Mouse (Mus musculus) layer of hippocampus, adult 2 months (tissue): ENCODE results near the gene Card11. TPM values are rescaled to one million over a fixed set of nuclear protein-coding genes. Genes with fewer than 3 reads are reported as not detected.

Source experiments
- DNase-seq, 2 experiments: peaks; one replicate each; pipeline ENCODE4 v3.0.0; 2022; ENCODE audit warnings: low spot score in 2 of 2
- H3K27ac ChIP-seq: fragments of 200-600 bp; 2 replicates; pipeline ENCODE4 v1.8.1; 2022
- H3K4me3 ChIP-seq: fragments of 200-600 bp; 2 replicates; pipeline ENCODE4 v1.8.1; 2022; ENCODE audit warnings: mild to moderate bottlenecking
- CTCF ChIP-seq: fragments of 200-600 bp; conservative IDR thresholded peaks from 2 replicates; pipeline ENCODE4 v1.8.1; 2022; ENCODE audit warnings: antibody characterized with exemption, mild to moderate bottlenecking, moderate library complexity
- total RNA-seq, 2 experiments: library from RNA; stranded (reverse); gene quantifications; 2 replicates each; pipeline ENCODE4 v1.2.3; 2021

The Card11 gene
- total RNA-seq, 2 experiments from 2014 or later: 0.12 TPM; not detected in 1

DNA sequence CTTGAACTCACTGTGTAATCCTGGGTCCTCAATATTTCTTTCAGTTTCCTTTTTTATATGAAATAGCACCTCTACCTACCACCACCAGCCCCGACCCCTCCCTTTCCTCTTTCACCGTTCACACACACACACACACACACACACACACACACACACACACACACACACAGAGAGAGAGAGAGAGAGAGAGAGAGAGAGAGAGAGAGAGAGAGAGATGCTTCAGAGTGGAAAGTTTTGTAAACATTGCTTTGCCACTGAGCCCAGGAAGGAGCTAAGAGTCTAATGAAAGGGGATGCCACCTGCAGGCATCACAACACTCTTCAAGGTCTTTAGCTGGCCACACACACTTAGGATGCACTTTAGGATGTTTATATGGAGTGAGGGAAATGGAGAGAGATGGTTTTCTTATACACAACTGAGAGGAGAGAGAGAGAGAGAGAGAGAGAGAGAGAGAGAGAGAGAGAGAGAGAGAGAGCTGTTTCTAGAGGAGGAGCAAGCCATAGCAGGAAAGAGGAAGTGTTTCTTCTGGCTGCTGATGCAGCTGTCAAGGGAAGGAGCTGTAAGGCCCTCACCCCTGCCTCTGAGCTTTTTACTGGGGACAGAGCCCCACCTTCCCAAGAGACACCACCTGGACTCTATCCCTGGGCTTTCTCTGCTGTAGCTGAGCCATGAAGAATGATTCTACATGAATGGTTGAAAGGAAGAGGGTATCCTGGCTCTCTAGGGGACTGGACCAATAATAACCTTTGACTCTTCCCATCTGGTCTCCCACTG lies 17.7 kb upstream of the Card11 start:
- Histone ChIP-seq H3K4me3 (no peak overlapping the region), H3K27ac (no peak overlapping the region)
- no peak for TF ChIP-seq CTCF
- DNase-seq: no peak

DNA sequence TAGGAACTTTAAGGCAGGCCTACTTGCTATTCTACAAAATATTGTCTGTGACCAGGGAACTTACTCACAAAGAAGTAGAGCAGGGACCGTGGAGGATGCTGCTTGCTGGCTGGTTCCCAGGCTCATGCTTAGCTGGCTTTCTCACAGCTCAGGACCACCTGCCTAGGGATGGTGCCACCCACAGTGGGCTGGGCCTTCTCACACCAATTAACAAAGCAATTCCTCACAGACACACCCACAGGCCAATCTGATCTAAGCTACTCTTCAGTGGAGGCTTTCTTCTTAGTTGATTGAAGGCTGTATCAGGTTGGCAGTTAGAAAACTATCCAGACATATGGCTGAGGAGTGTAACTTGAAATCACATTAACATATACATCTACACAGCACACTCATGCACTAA lies 15.7 kb upstream of the Card11 start:
- no peak for DNase-seq
- Histone ChIP-seq H3K27ac (no peak overlapping the region), H3K4me3 (no peak overlapping the region)
- TF ChIP-seq CTCF: no peak

DNA sequence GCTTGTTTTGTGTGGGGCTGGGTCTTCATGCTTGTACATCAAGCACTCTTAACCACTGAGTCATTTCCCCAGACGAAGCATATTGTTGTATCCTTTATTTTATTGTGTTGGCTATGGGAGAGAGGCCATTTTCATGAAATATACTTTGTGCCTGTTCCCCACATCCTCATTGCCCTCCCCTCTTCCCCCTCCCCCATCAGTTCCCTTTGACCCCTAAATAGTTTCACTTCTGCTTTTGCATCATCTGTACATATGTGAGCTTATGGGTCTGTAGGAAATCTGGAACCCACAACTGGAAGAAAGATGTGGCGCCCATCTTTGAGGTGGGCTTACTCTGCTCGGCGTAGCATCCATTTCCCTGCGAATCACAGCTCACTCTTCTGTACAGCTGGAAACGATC lies 13.8 kb upstream of the Card11 start:
- Histone ChIP-seq H3K27ac (no peak overlapping the region), H3K4me3 (no peak overlapping the region)
- DNase-seq: no peak
- no peak for TF ChIP-seq CTCF

DNA sequence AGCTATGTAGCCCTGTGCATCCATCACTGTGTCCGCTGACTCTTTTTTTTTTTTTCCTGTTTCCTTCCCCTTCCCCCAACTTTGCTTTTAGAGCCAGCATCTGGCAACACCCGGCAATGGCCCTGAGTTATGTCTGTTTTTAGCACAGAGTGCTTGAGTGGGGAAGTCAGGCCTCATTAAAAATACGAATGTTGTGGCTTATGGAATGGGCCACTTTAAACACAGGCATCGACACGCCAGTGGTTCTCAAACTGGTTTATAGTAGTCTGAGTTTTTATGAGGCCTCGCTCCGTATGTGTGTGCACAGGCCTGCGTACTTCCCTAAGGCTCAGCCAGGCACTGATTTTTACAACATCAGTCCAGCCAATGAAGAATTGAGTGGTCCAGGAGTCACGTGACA lies 13.1 kb upstream of the Card11 start:
- no peak for TF ChIP-seq CTCF
- DNase-seq: no peak
- no peak overlapping the region for H3K4me3 ChIP-seq
- H3K27ac ChIP-seq: 0 out of 2 replicates have a peak overlapping the region, but pooled peaks have one; percentile 7

DNA sequence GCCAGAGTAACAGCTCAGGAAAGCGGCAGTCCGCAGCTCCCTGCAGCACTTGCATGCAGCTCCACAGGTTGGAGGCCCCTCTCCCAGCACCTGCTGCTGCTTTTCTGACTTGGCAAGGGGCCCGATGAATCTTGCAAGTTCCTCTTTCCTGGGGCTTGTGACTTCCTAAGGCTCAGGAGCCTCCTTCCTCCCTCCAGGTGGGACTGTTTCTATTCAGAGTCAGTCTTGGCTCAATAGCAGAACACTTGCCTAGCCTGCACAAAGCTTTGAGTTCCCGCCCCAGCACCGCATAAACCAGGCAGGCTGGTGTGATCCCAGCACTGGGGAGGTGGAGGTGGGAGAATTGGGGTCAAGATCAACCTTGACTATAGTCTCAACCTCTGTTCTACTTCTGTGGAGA lies 5.1 kb upstream of the Card11 start:
- no peak for DNase-seq
- no peak overlapping the region for H3K27ac ChIP-seq
- TF ChIP-seq CTCF: no peak

DNA sequence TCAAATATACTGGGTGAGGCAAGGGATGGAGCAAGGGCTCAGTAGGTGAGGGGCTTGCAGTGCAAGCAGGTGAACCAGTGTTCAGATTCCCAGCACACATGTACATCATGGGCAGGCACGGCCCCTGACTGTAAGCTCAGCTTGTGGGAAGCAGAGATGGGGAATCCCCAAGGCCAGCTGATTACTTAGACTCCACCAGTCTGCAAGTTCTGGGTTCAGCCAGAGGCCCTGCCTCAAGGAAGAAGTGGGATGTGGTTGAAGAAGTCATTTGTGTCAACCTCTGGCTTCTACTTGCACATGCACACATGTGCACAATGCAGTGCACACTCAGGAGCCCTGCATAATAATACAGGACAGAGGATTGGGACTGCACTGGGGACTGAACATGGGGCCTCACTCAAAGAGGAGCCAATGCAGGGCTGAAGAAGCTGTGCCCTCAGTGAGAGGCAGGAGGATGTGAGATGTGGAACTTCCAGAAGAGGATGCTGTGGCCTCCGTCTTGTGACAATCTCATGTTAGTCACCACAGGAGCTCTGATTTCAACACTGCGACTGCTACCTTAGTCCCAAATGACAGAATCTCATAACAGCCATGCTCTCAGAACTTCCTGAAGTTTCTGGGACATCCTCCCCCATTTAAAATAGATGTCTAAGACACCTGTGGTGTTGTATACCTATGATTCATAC lies 3.8 kb upstream of the Card11 start:
- no peak for TF ChIP-seq CTCF
- DNase-seq: no peak
- Histone ChIP-seq H3K27ac (no peak overlapping the region), H3K4me3 (no peak overlapping the region)

More for the DNA sequence above, 5.1 kb upstream of the Card11 start:
- no peak overlapping the region for H3K4me3 ChIP-seq

DNA sequence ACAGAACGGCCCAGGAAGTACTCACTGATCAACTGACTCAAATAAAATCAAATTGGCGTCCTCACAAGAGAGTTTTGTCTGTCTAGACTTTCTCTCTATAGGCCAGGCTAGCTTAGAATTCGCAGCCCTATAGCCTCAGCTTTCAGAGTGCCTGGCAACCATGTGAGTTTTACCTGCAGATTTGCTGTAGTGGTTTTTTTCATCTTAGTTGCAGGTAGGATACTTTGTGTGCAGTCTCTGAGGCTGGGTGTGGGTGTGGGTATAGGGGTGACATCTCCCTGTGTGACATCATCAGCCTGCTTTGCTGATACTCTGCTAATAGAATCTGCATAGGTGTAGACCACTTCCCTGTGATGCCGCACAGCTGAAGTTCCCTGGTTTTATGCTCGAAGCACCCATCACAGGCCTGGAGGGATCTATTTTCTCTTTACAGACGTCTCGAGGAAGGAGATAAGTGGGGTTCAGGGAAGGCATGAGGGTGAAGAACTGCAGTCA lies 1.2 kb downstream of the Card11 start:
- H3K4me3 ChIP-seq: no peak overlapping the region
- no peak for TF ChIP-seq CTCF
- H3K27ac ChIP-seq: no peak overlapping the region
- no peak for DNase-seq

DNA sequence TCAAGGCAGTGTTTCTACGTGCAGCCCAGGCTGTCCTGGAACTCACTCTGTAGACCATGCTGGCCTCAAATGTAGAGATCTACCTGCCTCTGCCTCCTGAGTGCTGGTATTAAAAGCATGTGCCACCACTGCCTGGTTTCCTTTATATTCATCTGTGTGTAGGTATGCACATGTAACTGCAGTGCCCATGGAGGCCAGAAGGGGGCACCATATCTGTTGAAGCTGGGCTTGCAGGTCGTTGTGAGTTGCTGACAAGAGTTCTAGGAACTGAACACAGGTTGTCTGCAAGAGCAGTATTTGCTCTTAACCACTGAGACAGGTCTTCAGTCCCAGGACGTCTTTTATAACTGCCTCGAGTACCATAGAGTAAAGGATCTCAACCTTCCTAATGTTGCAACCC lies 2.6 kb downstream of the Card11 start:
- Histone ChIP-seq H3K4me3 (no peak overlapping the region), H3K27ac (no peak overlapping the region)
- DNase-seq: no peak
- peak; percentile 52 for TF ChIP-seq CTCF

DNA sequence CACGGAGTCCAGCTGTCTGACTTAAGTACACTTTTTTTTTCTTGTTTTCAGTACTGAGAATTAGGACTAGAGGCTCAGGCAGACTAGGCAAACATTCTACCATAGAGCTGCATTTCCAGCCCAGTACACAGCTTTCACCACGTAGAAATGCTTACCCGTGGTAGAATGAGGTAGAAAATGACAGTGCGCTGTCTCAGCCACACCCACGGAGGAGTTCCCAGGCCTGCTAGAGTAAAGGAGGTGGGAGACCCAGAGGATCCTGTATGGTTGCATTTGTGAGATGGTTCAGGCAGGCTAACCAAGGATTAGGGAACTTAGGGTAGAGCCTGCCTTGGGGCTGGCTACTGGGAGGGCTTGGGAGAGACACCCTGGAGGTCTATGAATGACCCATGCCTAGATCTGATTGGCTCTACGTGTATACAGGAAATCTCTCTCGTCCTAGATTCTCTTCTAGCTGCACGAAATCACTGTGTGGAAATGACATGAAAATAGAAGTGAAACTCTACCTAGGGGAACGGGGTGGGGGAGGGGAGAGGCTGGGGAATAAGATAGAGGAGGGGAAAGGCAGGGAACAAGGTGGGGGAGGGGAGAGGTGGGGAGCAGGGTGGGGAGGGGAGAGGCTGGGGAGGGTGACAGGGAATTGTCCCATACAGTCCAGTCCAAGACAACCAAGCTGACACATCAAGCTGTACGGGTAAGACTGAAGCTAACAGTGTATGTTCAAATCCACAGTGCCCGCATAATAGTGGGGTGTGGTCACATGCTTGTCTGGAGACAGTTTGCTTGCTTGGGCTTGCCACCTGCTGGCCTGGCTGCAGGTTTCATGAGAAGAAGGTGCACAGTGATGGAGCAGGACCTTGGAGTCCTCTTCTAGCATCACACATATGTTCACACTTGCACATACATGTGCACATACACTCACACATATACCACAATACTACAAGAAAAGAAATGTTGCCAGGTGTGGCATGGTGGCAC lies 8.0 kb downstream of the Card11 start:
- H3K4me3 ChIP-seq: no peak overlapping the region
- no peak overlapping the region for H3K27ac ChIP-seq
- no peak for DNase-seq
- TF ChIP-seq CTCF: no peak

DNA sequence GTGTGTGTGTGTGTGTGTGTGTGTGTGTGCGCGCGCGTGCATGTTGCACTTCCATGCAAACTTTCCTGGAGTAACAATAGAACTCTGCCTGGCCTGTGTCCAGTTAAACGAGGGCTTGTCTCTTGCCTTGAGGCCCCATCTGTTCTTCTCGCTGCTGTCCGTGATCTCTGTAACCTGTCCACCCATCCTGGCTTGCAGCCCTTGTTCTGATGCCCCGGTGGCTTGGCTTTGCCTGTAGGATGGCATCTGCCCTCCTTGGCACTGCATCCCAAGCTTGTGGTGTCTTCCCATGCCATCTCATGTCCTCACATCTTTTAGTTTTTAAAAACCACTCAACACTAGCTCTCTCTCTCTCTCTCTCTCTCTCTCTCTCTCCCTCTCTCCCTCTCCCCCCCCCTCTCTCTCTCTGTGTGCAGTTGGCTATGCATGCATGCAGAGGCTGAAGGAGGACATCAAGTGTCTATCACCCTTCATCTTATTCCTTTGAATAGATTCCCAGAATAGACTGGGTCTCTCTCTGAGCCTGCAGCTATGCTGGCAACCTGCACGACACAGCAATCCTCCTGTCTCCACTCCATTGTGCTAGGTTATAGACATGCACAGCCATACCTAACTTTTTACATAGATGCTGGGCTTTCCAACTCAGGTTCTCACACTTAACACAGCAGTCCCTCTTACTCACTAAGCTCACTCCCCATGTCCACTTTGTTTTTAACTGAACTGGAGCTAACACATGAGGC lies 14.9 kb downstream of the Card11 start:
- no peak for DNase-seq
- H3K4me3 ChIP-seq: no peak overlapping the region
- TF ChIP-seq CTCF: no peak
- no peak overlapping the region for H3K27ac ChIP-seq

DNA sequence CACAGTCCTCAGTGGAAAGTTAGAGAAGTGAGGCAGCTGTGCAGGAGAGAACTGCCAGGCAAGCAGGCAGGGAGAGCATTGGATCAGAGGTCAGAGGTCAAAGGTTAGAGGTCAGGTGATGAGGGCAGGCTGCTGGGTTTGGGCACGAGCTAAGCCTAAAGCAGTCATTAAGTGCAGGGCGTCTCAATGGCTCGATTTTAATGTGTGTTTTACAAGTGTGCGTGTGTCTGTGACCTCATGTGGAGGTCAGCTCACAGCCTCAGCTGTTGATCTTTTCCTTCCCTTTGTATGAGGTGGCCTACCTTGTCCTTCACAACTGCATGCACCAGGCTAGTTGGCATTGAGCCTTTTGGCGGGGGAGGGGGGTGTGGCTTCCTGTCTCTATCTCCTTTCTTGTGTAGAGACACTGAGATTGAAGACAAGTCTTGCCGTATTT lies 19.0 kb downstream of the Card11 start:
- no peak overlapping the region for H3K4me3 ChIP-seq
- TF ChIP-seq CTCF: no peak
- no peak for DNase-seq
- no peak overlapping the region for H3K27ac ChIP-seq

DNA sequence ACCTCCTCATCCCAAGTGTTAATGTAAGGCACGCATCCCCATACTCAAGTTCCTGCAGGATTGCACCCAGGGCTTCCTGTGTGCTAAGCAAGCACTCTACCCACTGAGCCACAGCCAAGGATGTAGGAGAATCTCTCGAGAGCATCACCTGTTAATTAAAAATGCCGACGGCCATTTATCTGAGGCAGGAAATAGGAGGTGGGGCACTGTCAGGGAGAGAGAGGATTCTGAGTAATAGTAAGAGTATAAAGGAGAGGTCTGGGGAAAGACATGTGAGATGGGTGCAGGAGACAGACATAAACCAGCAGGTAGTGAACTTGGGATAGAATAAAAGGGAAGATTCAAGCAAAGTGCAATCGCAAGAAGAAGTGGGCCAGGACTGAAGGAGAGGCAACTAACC lies 19.6 kb downstream of the Card11 start:
- no peak for TF ChIP-seq CTCF
- H3K27ac ChIP-seq: no peak overlapping the region
- no peak overlapping the region for H3K4me3 ChIP-seq
- DNase-seq: no peak
